Mouse (Mus musculus): ENCODE data around the gene Actn1.

DNA sequence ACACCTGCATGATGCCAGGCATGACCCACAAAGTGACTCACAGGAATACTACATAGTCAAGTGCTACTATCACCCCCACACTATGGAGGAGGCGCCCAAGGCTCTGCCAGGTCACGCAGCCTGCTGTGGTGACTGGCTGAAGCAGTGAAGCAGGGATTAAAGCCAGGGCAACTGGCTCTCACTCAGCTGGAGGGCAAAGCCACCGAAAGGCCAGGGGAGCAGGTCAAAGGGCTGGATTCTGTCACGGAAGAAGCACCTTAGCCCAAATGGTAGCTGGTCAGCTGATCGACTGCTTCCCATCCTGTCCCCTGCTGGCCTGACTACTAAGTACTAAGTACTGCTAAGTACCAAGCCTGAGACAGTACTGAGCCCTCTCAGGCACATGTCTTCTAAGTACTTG, 76.1 kb downstream of the Actn1 start:
- TF ChIP-seq POLR2A (IDR thresholded peaks at IDR 0.05; ENCODE audit: borderline replicate concordance, extremely low read depth, low read depth, low read length), result no peak
- no peak for TF ChIP-seq CTCF (IDR thresholded peaks at IDR 0.05; ENCODE audit: insufficient read depth, low read length)

All from lung, adult 2 months (tissue).